Mouse (Mus musculus): ENCODE measurements around the gene Prdm13. TPM values are rescaled to one million over a fixed set of nuclear protein-coding genes. Genes with fewer than 3 reads are reported as not detected.

Gene Prdm13
- polyA plus RNA-seq, 1 experiment from 2014 or later = 1.0 TPM

GRCm38 (mm10) chr4:21674042-21674441 lies 11.7 kb downstream of the Prdm13 start:
- no peak overlapping the region for H3K9ac ChIP-seq
- H3K9me3 ChIP-seq = no peaks in the 10 kb centered on the region
- WGBS = 1% methylated on average over 17 of the region's 17 CpGs
- H3K36me3 ChIP-seq = no peaks in the 10 kb centered on the region
- H3K4me1 ChIP-seq (replicated peaks) = peaks cover 18% of the 10 kb centered on the region
- no peak overlapping the region for H3K27ac ChIP-seq (replicated peaks)
- H3K4me3 ChIP-seq = no peak overlapping the region
- no peak for ATAC-seq (ENCODE audit: low FRiP score, low read depth)
- H3K4me2 ChIP-seq = 0 out of 2 replicates have a peak overlapping the region, but pooled peaks have one; percentile 21
- peaks cover 70% of the 10 kb centered on the region for H3K27me3 ChIP-seq

GRCm38 (mm10) chr4:21665961-21666360 lies 19.8 kb downstream of the Prdm13 start:
- ATAC-seq (ENCODE audit: low FRiP score, low read depth) = peak; percentile 90
- Histone ChIP-seq H3K9me3 (no peaks in the 10 kb centered on the region), H3K9ac (no peak overlapping the region), H3K4me1 (replicated peaks) (no peaks in the 10 kb centered on the region), H3K27ac (replicated peaks) (no peak overlapping the region), H3K4me2 (no peak overlapping the region), H3K4me3 (no peak overlapping the region), H3K36me3 (no peaks in the 10 kb centered on the region), H3K27me3 (peaks cover 13% of the 10 kb centered on the region)
- WGBS = 15% methylated on average over 5 of the region's 5 CpGs

- Histone ChIP-seq H3K36me3 (no peaks in the 10 kb centered on the region), H3K9me3 (no peaks in the 10 kb centered on the region), H3K4me1 (replicated peaks) (no peaks in the 10 kb centered on the region), H3K27ac (replicated peaks) (no peak overlapping the region), H3K4me3 (no peak overlapping the region), H3K4me2 (no peak overlapping the region), H3K9ac (no peak overlapping the region), H3K27me3 (no peaks in the 10 kb centered on the region)
- no peak for ATAC-seq (ENCODE audit: low FRiP score, low read depth)
- 35% methylated on average over 3 of the region's 3 CpGs for WGBS
Observed at GRCm38 (mm10) chr4:21658184-21658583, 27.6 kb downstream of the Prdm13 start.

- no peak overlapping the region for H3K27ac ChIP-seq (replicated peaks)
- no peak; the same call in 1 of the 2 replicates for ATAC-seq (ENCODE audit: low FRiP score, low read depth)
- no peaks in the 10 kb centered on the region for H3K36me3 ChIP-seq
- no peaks in the 10 kb centered on the region for H3K4me1 ChIP-seq (replicated peaks)
- no peak overlapping the region for H3K4me2 ChIP-seq
- no peak overlapping the region for H3K4me3 ChIP-seq
- WGBS = 81% methylated on average over 2 of the region's 2 CpGs
- no peaks in the 10 kb centered on the region for H3K27me3 ChIP-seq
- H3K9ac ChIP-seq = no peak overlapping the region
- H3K9me3 ChIP-seq = no peaks in the 10 kb centered on the region
Observed at GRCm38 (mm10) chr4:21629275-21629583, 56.5 kb downstream of the Prdm13 start.

GRCm38 (mm10) chr4:21628367-21629274 lies 57.1 kb downstream of the Prdm13 start:
- Histone ChIP-seq H3K4me3 (no peak overlapping the region), H3K27ac (replicated peaks) (no peak overlapping the region), H3K9me3 (no peaks in the 10 kb centered on the region), H3K4me1 (replicated peaks) (no peaks in the 10 kb centered on the region), H3K27me3 (no peaks in the 10 kb centered on the region), H3K4me2 (no peak overlapping the region), H3K36me3 (no peaks in the 10 kb centered on the region), H3K9ac (no peak overlapping the region)
- 49% methylated on average over 3 of the region's 3 CpGs for WGBS
- no peak for ATAC-seq (ENCODE audit: low FRiP score, low read depth)

Other genes starting within 250 kb of the Prdm13 start
- gene Ccnc, start 41.7 kb upstream of the Prdm13 start, polyA plus RNA-seq (2015; fragmentation: Nextera tagmentation; extraction: Ambion mirVana) = 63.4 and 67.2 TPM in 2 replicates
- 6.3 and 6.9 TPM in 2 replicates for gene Usp45, start 81.2 kb upstream of the Prdm13 start, polyA plus RNA-seq (2015; fragmentation: Nextera tagmentation; extraction: Ambion mirVana)
- 24.9 and 25.5 TPM in 2 replicates for gene Tstd3, start 81.2 kb upstream of the Prdm13 start, polyA plus RNA-seq (2015; fragmentation: Nextera tagmentation; extraction: Ambion mirVana)
- 154 and 171 TPM in 2 replicates for gene Pnisr, start 161.6 kb upstream of the Prdm13 start, polyA plus RNA-seq (2015; fragmentation: Nextera tagmentation; extraction: Ambion mirVana)
- 13.2 and 13.5 TPM in 2 replicates for gene Coq3, start 193.7 kb upstream of the Prdm13 start, polyA plus RNA-seq (2015; fragmentation: Nextera tagmentation; extraction: Ambion mirVana)
- 16.8 and 18.2 TPM in 2 replicates for gene Faxc, start 245.4 kb upstream of the Prdm13 start, polyA plus RNA-seq (2015; fragmentation: Nextera tagmentation; extraction: Ambion mirVana)

Measured in hindbrain, embryonic 15.5 days (tissue).